In genomic region chr14:61310963-61311362, GRCm38 (mm10) we compare ENCODE assay signal across 8 mouse cellular contexts. TPM values are rescaled to one million over a fixed set of nuclear protein-coding genes. Genes with fewer than 3 reads are reported as not detected.
DNase-seq lines count a peak whose midpoint lies in the region; ATAC-seq and TF ChIP-seq lines count a peak whose summit lies in the region.

No protein-coding gene starts in this region.

- no peak overlapping the region for H3K9ac ChIP-seq in forebrain, embryonic 16.5 days (replicated peaks; ENCODE audit: low read depth, low read length)
- no peak overlapping the region for H3K9ac ChIP-seq in liver, embryonic 12.5 days

- no peak for TF ChIP-seq CTCF in kidney, adult 2 months (conservative IDR thresholded peaks at IDR 0.05; ENCODE audit: insufficient read depth, insufficient read length, low read depth, low read length)

- no peak for TF ChIP-seq POLR2A in kidney, adult 2 months (IDR thresholded peaks at IDR 0.05; ENCODE audit: low read depth, low read length)

- ATAC-seq in forebrain, embryonic 16.5 days = no peak
- no peak for ATAC-seq in liver, embryonic 12.5 days

- DNase-seq in forebrain, embryonic 10.5 days (ENCODE audit: extremely low spot score, low spot score) = no peak
- DNase-seq in kidney, postnatal 4 days = peak; percentile 37 to 43
- no peak for DNase-seq in kidney, adult 2 months
- DNase-seq in NIH3T3 (ENCODE audit: low read depth) = peak; percentile 53
- DNase-seq in urinary bladder, postnatal 10 days (ENCODE audit: low spot score) = no peak
- no peak for DNase-seq in cerebellum, adult 9-10 months

- 77% methylated on average over 12 of the region's 12 CpGs for WGBS in forebrain, embryonic 10.5 days
- WGBS in forebrain, embryonic 16.5 days = 54% methylated on average over 12 of the region's 12 CpGs
- WGBS in kidney, adult 2 months = 62% methylated on average over 12 of the region's 12 CpGs
- 52% methylated on average over 12 of the region's 12 CpGs for WGBS in liver, embryonic 12.5 days (ENCODE audit: insufficient replicate concordance)

- H3K27me3 ChIP-seq in forebrain, embryonic 10.5 days (ENCODE audit: poor library complexity, severe bottlenecking) = no peaks in the 10 kb centered on the region
- H3K27me3 ChIP-seq in forebrain, embryonic 16.5 days (replicated peaks; ENCODE audit: control insufficient read depth, insufficient read depth, low read length) = no peaks in the 10 kb centered on the region
- no peaks in the 10 kb centered on the region for H3K27me3 ChIP-seq in kidney, adult 2 months (replicated peaks; ENCODE audit: control insufficient read depth, insufficient read depth, low read length)
- H3K27me3 ChIP-seq in liver, embryonic 12.5 days (replicated peaks) = no peaks in the 10 kb centered on the region

- H3K36me3 ChIP-seq in forebrain, embryonic 10.5 days (replicated peaks) = no peaks in the 10 kb centered on the region
- H3K36me3 ChIP-seq in forebrain, embryonic 16.5 days (ENCODE audit: control insufficient read depth, insufficient read depth) = no peaks in the 10 kb centered on the region
- H3K36me3 ChIP-seq in kidney, adult 2 months (ENCODE audit: control insufficient read depth, insufficient read depth, low read length) = no peaks in the 10 kb centered on the region
- H3K36me3 ChIP-seq in liver, embryonic 12.5 days = no peaks in the 10 kb centered on the region

- peak overlapping the region; percentile 2; the same call in 1 of the 2 replicates for H3K27ac ChIP-seq in forebrain, embryonic 10.5 days
- no peak overlapping the region for H3K27ac ChIP-seq in forebrain, embryonic 16.5 days (ENCODE audit: low read length)
- H3K27ac ChIP-seq in kidney, adult 2 months (ENCODE audit: insufficient read depth, low read depth, low read length) = no peak overlapping the region
- no peak overlapping the region for H3K27ac ChIP-seq in liver, embryonic 12.5 days

- no peak overlapping the region for H3K4me2 ChIP-seq in forebrain, embryonic 16.5 days (ENCODE audit: low read length)
- H3K4me2 ChIP-seq in liver, embryonic 12.5 days = peak overlapping the region; percentile 27

- peaks cover 6% of the 10 kb centered on the region; the same call in 1 of the 2 replicates for H3K4me1 ChIP-seq in forebrain, embryonic 10.5 days
- H3K4me1 ChIP-seq in forebrain, embryonic 16.5 days (replicated peaks; ENCODE audit: control insufficient read depth, insufficient read depth, low read length) = peaks cover 5% of the 10 kb centered on the region; the same call in 1 of the 2 replicates
- H3K4me1 ChIP-seq in kidney, adult 2 months (ENCODE audit: control insufficient read depth, insufficient read depth, low read length) = no peaks in the 10 kb centered on the region
- peaks cover 22% of the 10 kb centered on the region; the same call in 1 of the 2 replicates for H3K4me1 ChIP-seq in liver, embryonic 12.5 days

- no peaks in the 10 kb centered on the region for H3K9me3 ChIP-seq in forebrain, embryonic 10.5 days
- no peaks in the 10 kb centered on the region for H3K9me3 ChIP-seq in forebrain, embryonic 16.5 days (ENCODE audit: control insufficient read depth, low read length)
- H3K9me3 ChIP-seq in liver, embryonic 12.5 days (replicated peaks) = no peaks in the 10 kb centered on the region

- no peak overlapping the region for H3K4me3 ChIP-seq in forebrain, embryonic 10.5 days
- H3K4me3 ChIP-seq in forebrain, embryonic 16.5 days (replicated peaks; ENCODE audit: low read length) = no peak overlapping the region
- no peak overlapping the region for H3K4me3 ChIP-seq in kidney, adult 2 months (ENCODE audit: insufficient read depth, low read depth, low read length)
- no peak overlapping the region for H3K4me3 ChIP-seq in liver, embryonic 12.5 days

RNA-seq across cellular contexts. Expression of gene Arl11, which starts 1.4 kb away (rescaled TPM):
- 0.19 and 0.31 TPM in 2 replicates for polyA plus RNA-seq in forebrain, embryonic 10.5 days (2016; fragmentation: Nextera tagmentation; extraction: Ambion mirVana)
- polyA plus RNA-seq in forebrain, embryonic 16.5 days (2015; fragmentation: Nextera tagmentation; extraction: Ambion mirVana) = 0.24 and 0.39 TPM in 2 replicates
- 0.39 and 0.74 TPM in 2 replicates for polyA plus RNA-seq in kidney, adult 2 months (2012; rRNA removed)
- 1.1 TPM in 2 replicates for polyA plus RNA-seq in liver, embryonic 12.5 days (2016; fragmentation: Nextera tagmentation; extraction: Ambion mirVana)

RNA-seq across cellular contexts. Expression of gene Ebpl, which starts 49.3 kb away (rescaled TPM):
- 8.9 and 9.1 TPM in 2 replicates for polyA plus RNA-seq in forebrain, embryonic 10.5 days (2016; fragmentation: Nextera tagmentation; extraction: Ambion mirVana)
- polyA plus RNA-seq in forebrain, embryonic 16.5 days (2015; fragmentation: Nextera tagmentation; extraction: Ambion mirVana) = 9.7 and 10.3 TPM in 2 replicates
- 1.5 and 2.0 TPM in 2 replicates for polyA plus RNA-seq in kidney, adult 2 months (2012; rRNA removed)
- polyA plus RNA-seq in liver, embryonic 12.5 days (2016; fragmentation: Nextera tagmentation; extraction: Ambion mirVana) = 3.9 and 4.3 TPM in 2 replicates

RNA-seq across cellular contexts. Expression of gene Sgcg, which starts 52.7 kb away (rescaled TPM):
- polyA plus RNA-seq in forebrain, embryonic 10.5 days (2016; fragmentation: Nextera tagmentation; extraction: Ambion mirVana) = 0.04 TPM in 1 of 2 replicates, not detected in the other
- 0.22 and 0.24 TPM in 2 replicates for polyA plus RNA-seq in forebrain, embryonic 16.5 days (2015; fragmentation: Nextera tagmentation; extraction: Ambion mirVana)
- 0.05 and 1.5 TPM in 2 replicates for polyA plus RNA-seq in kidney, adult 2 months (2012; rRNA removed)
- polyA plus RNA-seq in liver, embryonic 12.5 days (2016; fragmentation: Nextera tagmentation; extraction: Ambion mirVana) = 0.12 and 0.14 TPM in 2 replicates

Comparison
In these comparisons a context has a peak if more than half of its experiments do, and no peak if none do; other contexts are left out.
1. DNase-seq: peak in kidney, postnatal 4 days (2 of 2) and NIH3T3 (single experiment); none in forebrain, embryonic 10.5 days (single experiment), kidney, adult 2 months (single experiment), urinary bladder, postnatal 10 days (single experiment) and cerebellum, adult 9-10 months (single experiment).